In genomic region chr2:180041577-180042255, GRCm38 (mm10) we compare ENCODE assay signal across 8 mouse cellular contexts. TPM values are rescaled to one million over a fixed set of nuclear protein-coding genes. Genes with fewer than 3 reads are reported as not detected.
DNase-seq lines count a peak whose midpoint lies in the region; ATAC-seq and TF ChIP-seq lines count a peak whose summit lies in the region.

No protein-coding gene starts in this region.

- H3K4me3 ChIP-seq in CH12.LX (replicated peaks in 1 of 3; ENCODE audit: low read depth in 2 of 3, low read length in 2 of 3, poor library complexity in 1 of 3) = peak overlapping the region; percentile 96 to 98 (median 98)
- peak overlapping the region; percentile 94 for H3K4me3 ChIP-seq in embryonic facial prominence, embryonic 13.5 days
- peak overlapping the region; percentile 99 for H3K4me3 ChIP-seq in hindbrain, embryonic 10.5 days
- peak overlapping the region; percentile 77 for H3K4me3 ChIP-seq in small intestine, adult 2 months (ENCODE audit: low read depth, low read length)

- peak overlapping the region; percentile 92 for H3K4me2 ChIP-seq in CH12.LX (ENCODE audit: insufficient read depth, low read depth, poor library complexity, severe bottlenecking)
- peak overlapping the region; percentile 89 for H3K4me2 ChIP-seq in embryonic facial prominence, embryonic 13.5 days

- peak; percentile 65 for DNase-seq in adrenal gland, postnatal 10 days
- no peak for DNase-seq in adrenal gland, postnatal 4 days (ENCODE audit: low spot score in 2 of 2)
- peak; percentile 34 for DNase-seq in CH12.LX (ENCODE audit: extremely low read depth)
- DNase-seq in hindbrain, embryonic 10.5 days (ENCODE audit: low spot score) = no peak
- DNase-seq in left cerebral cortex, postnatal 10 days (ENCODE audit: extremely low spot score in 1 of 2, low spot score in 2 of 2) = peak; percentile 31 to 67

- no peak for TF ChIP-seq CTCF in CH12.LX (conservative IDR thresholded peaks at IDR 0.05 in 1 of 2, IDR thresholded peaks at IDR 0.05 in 1 of 2; ENCODE audit: low read depth in 2 of 2, low read length in 2 of 2)
- no peak for TF ChIP-seq CTCF in small intestine, adult 2 months (IDR thresholded peaks at IDR 0.05; ENCODE audit: extremely low read depth, insufficient read length, insufficient replicate concordance, low read depth, low read length)

- no peaks in the 10 kb centered on the region for H3K9me3 ChIP-seq in CH12.LX (replicated peaks; ENCODE audit: low read length)
- H3K9me3 ChIP-seq in embryonic facial prominence, embryonic 13.5 days = no peaks in the 10 kb centered on the region
- no peaks in the 10 kb centered on the region for H3K9me3 ChIP-seq in hindbrain, embryonic 10.5 days

- peaks cover 13 to 26% of the 10 kb centered on the region in 2 experiments; a peak in 3 of 4 replicates for H3K4me1 ChIP-seq in CH12.LX (ENCODE audit: control insufficient read depth in 1 of 2, insufficient read depth in 2 of 2)
- H3K4me1 ChIP-seq in embryonic facial prominence, embryonic 13.5 days = peaks cover 39% of the 10 kb centered on the region
- peaks cover 49% of the 10 kb centered on the region for H3K4me1 ChIP-seq in hindbrain, embryonic 10.5 days (replicated peaks)
- H3K4me1 ChIP-seq in small intestine, adult 2 months (ENCODE audit: control insufficient read depth, insufficient read depth, insufficient read length, low read length) = peaks cover 8% of the 10 kb centered on the region

- dilution Hi-C loops in CH12.LX (cut with MboI; ENCODE audit: extremely low pct_ligation_motif_present, extremely low pct_unique_long_range_greater_than_20kb, low sequenced_read_pairs) = no loop called here

- H3K79me2 ChIP-seq in CH12.LX (replicated peaks; ENCODE audit: control insufficient read depth, extremely low read depth, insufficient read depth, poor library complexity, severe bottlenecking) = peaks cover 39% of the 10 kb centered on the region

- peak; percentile 39 for ATAC-seq in embryonic facial prominence, embryonic 13.5 days (ENCODE audit: insufficient number of reproducible peaks, insufficient read depth, low FRiP score, low TSS enrichment, low read depth)
- ATAC-seq in megakaryocyte, adult 5-6 weeks (ENCODE audit: poor library complexity, severe bottlenecking) = peak; percentile 5

- intact Hi-C loops in left cerebral cortex, postnatal 10 days (cut with DNase I) = no loop called here

- H3K36me3 ChIP-seq in CH12.LX (replicated peaks in 1 of 2; ENCODE audit: control insufficient read depth in 1 of 2, insufficient read depth in 1 of 2, low read length in 1 of 2) = peaks cover 29 to 48% of the 10 kb centered on the region in 2 experiments
- H3K36me3 ChIP-seq in embryonic facial prominence, embryonic 13.5 days = peaks cover 29% of the 10 kb centered on the region
- H3K36me3 ChIP-seq in hindbrain, embryonic 10.5 days = peaks cover 43% of the 10 kb centered on the region
- H3K36me3 ChIP-seq in small intestine, adult 2 months (ENCODE audit: control insufficient read depth, insufficient read depth, low read length) = peaks cover 21% of the 10 kb centered on the region

- H3K27ac ChIP-seq in CH12.LX (ENCODE audit: insufficient read depth, low read depth) = peak overlapping the region; percentile 83
- H3K27ac ChIP-seq in embryonic facial prominence, embryonic 13.5 days = peak overlapping the region; percentile 92
- H3K27ac ChIP-seq in hindbrain, embryonic 10.5 days = peak overlapping the region; percentile 97
- H3K27ac ChIP-seq in small intestine, adult 2 months (ENCODE audit: insufficient read depth, low read depth, low read length) = peak overlapping the region; percentile 70

- WGBS in embryonic facial prominence, embryonic 13.5 days = under 1% methylated on average over 66 of the region's 66 CpGs
- WGBS in hindbrain, embryonic 10.5 days = under 1% methylated on average over 66 of the region's 66 CpGs
- under 1% methylated on average over 66 of the region's 66 CpGs for WGBS in small intestine, adult 2 months

- in situ Hi-C loops in CH12.LX (cut with MboI; ENCODE audit: low pct_ligation_motif_present, low pct_unique_long_range_greater_than_20kb, low sequenced_read_pairs) = no loop called here

- TF ChIP-seq POLR2A in CH12.LX (IDR thresholded peaks at IDR 0.05; ENCODE audit: low read depth, low read length) = no peak
- TF ChIP-seq POLR2A in small intestine, adult 2 months (IDR thresholded peaks at IDR 0.05; ENCODE audit: low read depth, low read length) = no peak

- H3K9ac ChIP-seq in CH12.LX (ENCODE audit: insufficient read depth, low read depth) = peak overlapping the region; percentile 92
- peak overlapping the region; percentile 94 for H3K9ac ChIP-seq in embryonic facial prominence, embryonic 13.5 days

- TF ChIP-seq RAD21 in CH12.LX (IDR thresholded peaks at IDR 0.05; ENCODE audit: low read depth, low read length) = no peak

- H3K27me3 ChIP-seq in CH12.LX (replicated peaks) = no peaks in the 10 kb centered on the region
- H3K27me3 ChIP-seq in embryonic facial prominence, embryonic 13.5 days = no peaks in the 10 kb centered on the region
- H3K27me3 ChIP-seq in hindbrain, embryonic 10.5 days (ENCODE audit: insufficient read depth, poor library complexity, severe bottlenecking) = no peaks in the 10 kb centered on the region
- no peaks in the 10 kb centered on the region for H3K27me3 ChIP-seq in small intestine, adult 2 months (ENCODE audit: control insufficient read depth, insufficient read depth, low read length)

- TF ChIP-seq EP300 in CH12.LX (IDR thresholded peaks at IDR 0.05; ENCODE audit: low read length) = no peak

TF ChIP-seq in CH12.LX, 34 proteins besides CTCF, POLR2A, EP300 and RAD21 (continues in another document):
- TF ChIP-seq TCF12 (IDR thresholded peaks at IDR 0.05; ENCODE audit: low read depth, low read length) (no peak; the same call in 1 of the 2 replicates), HCFC1 (IDR thresholded peaks at IDR 0.05; ENCODE audit: low read depth, low read length) (peak; percentile 52), E2F4 (IDR thresholded peaks at IDR 0.05; ENCODE audit: insufficient replicate concordance, low read depth, low read length) (no peak), USF1 (IDR thresholded peaks at IDR 0.05; ENCODE audit: low read depth, low read length) (peak; percentile 49), POLR2AphosphoS2 (IDR thresholded peaks at IDR 0.05; ENCODE audit: low read depth, low read length) (no peak), GABPA (IDR thresholded peaks at IDR 0.05; ENCODE audit: insufficient replicate concordance, low read depth, low read length) (no peak), NRF1 (IDR thresholded peaks at IDR 0.05; ENCODE audit: low read depth, low read length) (peak; percentile 70), CHD2 (IDR thresholded peaks at IDR 0.05; ENCODE audit: low read length) (no peak), BHLHE40 (IDR thresholded peaks at IDR 0.05; ENCODE audit: low read depth, low read length) (no peak)

RNA-seq across cellular contexts. Expression of gene Psma7, which starts 0.5 kb away (rescaled TPM):
- total RNA-seq in adrenal gland, postnatal 10 days (2021) = 100 to 1,000 TPM; 216 to 235 TPM
- total RNA-seq in adrenal gland, postnatal 4 days (2021) = 100 to 1,000 TPM; 245 to 248 TPM
- total RNA-seq in CH12.LX (2012; rRNA removed) = 443 and 533 TPM in 2 replicates
- 569 and 598 TPM in 2 replicates for total RNA-seq in CH12.LX (2014; rRNA removed)
- 418 and 466 TPM in 2 replicates for polyA plus RNA-seq in CH12.LX (2012; ENCODE audit: insufficient read length, low read depth)
- 578 and 596 TPM in 2 replicates for polyA plus RNA-seq in embryonic facial prominence, embryonic 13.5 days (2015; fragmentation: Nextera tagmentation; extraction: Ambion mirVana)
- polyA plus RNA-seq in hindbrain, embryonic 10.5 days (2016; fragmentation: Nextera tagmentation; extraction: Ambion mirVana) = 794 and 830 TPM in 2 replicates
- 100 to 1,000 TPM; 214 to 221 TPM for total RNA-seq in left cerebral cortex, postnatal 10 days (2021)
- 439 and 533 TPM in 2 replicates for total RNA-seq in megakaryocyte, adult 5-6 weeks (2015)
- total RNA-seq in megakaryocyte, adult 5-6 weeks (2017) = 536 and 608 TPM in 2 replicates
- 102 and 152 TPM in 2 replicates for polyA plus RNA-seq in small intestine, adult 2 months (2012; rRNA removed)

RNA-seq across cellular contexts. Expression of gene Ss18l1, which starts 0.6 kb away (rescaled TPM):
- total RNA-seq in adrenal gland, postnatal 10 days (2021) = 1 to 10 TPM; 5.1 to 5.9 TPM
- 1 to 10 TPM; 8.9 to 9.6 TPM for total RNA-seq in adrenal gland, postnatal 4 days (2021)
- 2.1 and 3.0 TPM in 2 replicates for total RNA-seq in CH12.LX (2012; rRNA removed)
- total RNA-seq in CH12.LX (2014; rRNA removed) = 2.0 TPM in 2 replicates
- polyA plus RNA-seq in CH12.LX (2012; ENCODE audit: insufficient read length, low read depth) = 1.7 and 2.1 TPM in 2 replicates
- polyA plus RNA-seq in embryonic facial prominence, embryonic 13.5 days (2015; fragmentation: Nextera tagmentation; extraction: Ambion mirVana) = 6.2 and 8.2 TPM in 2 replicates
- polyA plus RNA-seq in hindbrain, embryonic 10.5 days (2016; fragmentation: Nextera tagmentation; extraction: Ambion mirVana) = 10.0 and 14.7 TPM in 2 replicates
- 10 to 100 TPM; 35.8 to 37.3 TPM for total RNA-seq in left cerebral cortex, postnatal 10 days (2021)
- 3.2 and 5.5 TPM in 2 replicates for total RNA-seq in megakaryocyte, adult 5-6 weeks (2015)
- 4.2 and 4.6 TPM in 2 replicates for total RNA-seq in megakaryocyte, adult 5-6 weeks (2017)
- 4.0 and 7.7 TPM in 2 replicates for polyA plus RNA-seq in small intestine, adult 2 months (2012; rRNA removed)

RNA-seq across cellular contexts. Expression of gene Lsm14b, which starts 16.9 kb away (rescaled TPM):
- total RNA-seq in adrenal gland, postnatal 10 days (2021) = 10 to 100 TPM; 33.2 to 35.9 TPM
- 10 to 100 TPM; 45.3 to 47.4 TPM for total RNA-seq in adrenal gland, postnatal 4 days (2021)
- total RNA-seq in CH12.LX (2012; rRNA removed) (16.5 and 16.9 TPM in 2 replicates), CH12.LX (2014; rRNA removed) (12.2 and 12.6 TPM in 2 replicates)
- 15.3 and 15.6 TPM in 2 replicates for polyA plus RNA-seq in CH12.LX (2012; ENCODE audit: insufficient read length, low read depth)
- 11.1 and 11.4 TPM in 2 replicates for polyA plus RNA-seq in embryonic facial prominence, embryonic 13.5 days (2015; fragmentation: Nextera tagmentation; extraction: Ambion mirVana)
- 9.4 and 12.9 TPM in 2 replicates for polyA plus RNA-seq in hindbrain, embryonic 10.5 days (2016; fragmentation: Nextera tagmentation; extraction: Ambion mirVana)
- 100 to 1,000 TPM; 142 to 143 TPM for total RNA-seq in left cerebral cortex, postnatal 10 days (2021)
- 10.6 and 10.9 TPM in 2 replicates for total RNA-seq in megakaryocyte, adult 5-6 weeks (2015)
- 28.8 and 31.0 TPM in 2 replicates for total RNA-seq in megakaryocyte, adult 5-6 weeks (2017)
- 10.7 and 23.7 TPM in 2 replicates for polyA plus RNA-seq in small intestine, adult 2 months (2012; rRNA removed)

RNA-seq across cellular contexts. Expression of gene Mtg2, which starts 28.7 kb away (rescaled TPM):
- total RNA-seq in adrenal gland, postnatal 10 days (2021) = 10 to 100 TPM; 13.1 to 18.9 TPM
- 10 to 100 TPM; 16.4 to 17.7 TPM for total RNA-seq in adrenal gland, postnatal 4 days (2021)
- total RNA-seq in CH12.LX (2012; rRNA removed) = 24.7 and 31.8 TPM in 2 replicates
- total RNA-seq in CH12.LX (2014; rRNA removed) = 24.1 and 26.5 TPM in 2 replicates
- 23.5 and 28.6 TPM in 2 replicates for polyA plus RNA-seq in CH12.LX (2012; ENCODE audit: insufficient read length, low read depth)
- 21.8 and 29.1 TPM in 2 replicates for polyA plus RNA-seq in embryonic facial prominence, embryonic 13.5 days (2015; fragmentation: Nextera tagmentation; extraction: Ambion mirVana)
- polyA plus RNA-seq in hindbrain, embryonic 10.5 days (2016; fragmentation: Nextera tagmentation; extraction: Ambion mirVana) = 33.9 TPM in 2 replicates
- 10 to 100 TPM; 16.2 to 17.5 TPM for total RNA-seq in left cerebral cortex, postnatal 10 days (2021)
- total RNA-seq in megakaryocyte, adult 5-6 weeks (2015) = 3.3 and 4.9 TPM in 2 replicates
- 4.5 and 6.6 TPM in 2 replicates for total RNA-seq in megakaryocyte, adult 5-6 weeks (2017)
- polyA plus RNA-seq in small intestine, adult 2 months (2012; rRNA removed) = 6.3 and 10.2 TPM in 2 replicates

Comparison
In these comparisons a context has a peak if more than half of its experiments do, and no peak if none do; other contexts are left out.
1. DNase-seq: peak in adrenal gland, postnatal 10 days (single experiment), CH12.LX (single experiment) and left cerebral cortex, postnatal 10 days (2 of 2); none in adrenal gland, postnatal 4 days (0 of 2) and hindbrain, embryonic 10.5 days (single experiment).
2. Peak in every context shown above with its lines, with median percentiles within 50 percentile points of each other: H3K27ac ChIP-seq and H3K4me3 ChIP-seq.